18 mouse cellular contexts compared by ENCODE assay signal in genomic region chr17:81335526-81335925, GRCm38 (mm10).
"Had no signal": no experiment of that assay in that cellular context is flagged by ENCODE, and none has a peak within 500 bp of the region (broad histone marks: within the 10 kb centered on the region; RNA-seq: fewer than 3 reads in every experiment).

No protein-coding gene starts in this region.

- H3K4me3 ChIP-seq: midbrain, embryonic 10.5 days; midbrain, embryonic 13.5 days; myocyte; neural tube, embryonic 13.5 days; neural tube, embryonic 15.5 days had no signal

- ATAC-seq: midbrain, embryonic 16.5 days had no signal

- H3K4me1 ChIP-seq: midbrain, embryonic 10.5 days; midbrain, embryonic 13.5 days had no signal

- H3K9ac ChIP-seq: lung, embryonic 14.5 days; midbrain, embryonic 13.5 days; neural tube, embryonic 13.5 days; neural tube, embryonic 15.5 days had no signal

- H3K27ac ChIP-seq: midbrain, embryonic 10.5 days; midbrain, embryonic 13.5 days; neural tube, embryonic 13.5 days; neural tube, embryonic 15.5 days had no signal

- DNase-seq: lung, adult 18-20 months; lung, embryonic 14.5 days; lung, postnatal 10 days; lung, postnatal 4 days; retina, postnatal 1 day; right cerebral cortex, adult 18-20 months; right cerebral cortex, postnatal 25 days; right cerebral cortex, postnatal 4 days; spleen, adult 18-20 months; thymus, adult 2 months; thymus, postnatal 25 days; thymus, postnatal 4 days had no signal

- H3K36me3 ChIP-seq: midbrain, embryonic 10.5 days; midbrain, embryonic 13.5 days; neural tube, embryonic 13.5 days; neural tube, embryonic 15.5 days had no signal

- H3K9me3 ChIP-seq: midbrain, embryonic 10.5 days; midbrain, embryonic 13.5 days; neural tube, embryonic 13.5 days; neural tube, embryonic 15.5 days had no signal

- H3K4me2 ChIP-seq: lung, embryonic 14.5 days; midbrain, embryonic 13.5 days; neural tube, embryonic 13.5 days; neural tube, embryonic 15.5 days had no signal

- H3K27me3 ChIP-seq: midbrain, embryonic 13.5 days; neural tube, embryonic 13.5 days; neural tube, embryonic 15.5 days had no signal
